In genomic region chr2:121339057-121339456, GRCm38 (mm10) we compare ENCODE assay signal across 15 mouse cellular contexts. TPM values are rescaled to one million over a fixed set of nuclear protein-coding genes. Genes with fewer than 3 reads are reported as not detected.
A peak's percentile ranks its signal among the peaks of the same experiment; 100 is the strongest.
DNase-seq lines count a peak whose midpoint lies in the region; ATAC-seq and TF ChIP-seq lines count a peak whose summit lies in the region.
"Had no signal": no experiment of that assay in that cellular context is flagged by ENCODE, and none has a peak within 500 bp of the region (broad histone marks: within the 10 kb centered on the region; RNA-seq: fewer than 3 reads in every experiment).

No protein-coding gene starts in this region.

- no peaks in the 10 kb centered on the region for H3K36me3 ChIP-seq in heart, adult 2 months (ENCODE audit: control insufficient read depth, insufficient read depth, low read length)
- H3K36me3 ChIP-seq in lung, postnatal 0 days (ENCODE audit: insufficient read depth, low read length): no peaks in the 10 kb centered on the region
- H3K36me3 ChIP-seq: limb, embryonic 10.5 days had no signal

- TF ChIP-seq POLR2A in heart, adult 2 months (IDR thresholded peaks at IDR 0.05; ENCODE audit: insufficient read depth, low read depth, low read length): no peak

- no peaks in the 10 kb centered on the region for H3K27me3 ChIP-seq in heart, adult 2 months (ENCODE audit: control insufficient read depth, insufficient read depth, low read length)
- no peaks in the 10 kb centered on the region for H3K27me3 ChIP-seq in lung, postnatal 0 days (replicated peaks; ENCODE audit: insufficient read depth, low read length)
- H3K27me3 ChIP-seq: forebrain, embryonic 15.5 days had no signal

- TF ChIP-seq EP300 in heart, adult 2 months (IDR thresholded peaks at IDR 0.05; ENCODE audit: insufficient read depth, low read depth, low read length): no peak
- TF ChIP-seq EP300 in lung, postnatal 0 days (IDR thresholded peaks at IDR 0.05): no peak

- no peak overlapping the region for H3K4me3 ChIP-seq in heart, adult 2 months
- no peak overlapping the region for H3K4me3 ChIP-seq in lung, postnatal 0 days (ENCODE audit: low read depth, low read length)
- H3K4me3 ChIP-seq: forebrain, embryonic 15.5 days; limb, embryonic 10.5 days had no signal

- H3K4me2 ChIP-seq in lung, postnatal 0 days (replicated peaks; ENCODE audit: low read depth, low read length): no peak overlapping the region
- H3K4me2 ChIP-seq: forebrain, embryonic 15.5 days had no signal

- no peaks in the 10 kb centered on the region for H3K4me1 ChIP-seq in heart, adult 2 months (ENCODE audit: control insufficient read depth, insufficient read depth, low read length)
- no peaks in the 10 kb centered on the region for H3K4me1 ChIP-seq in lung, postnatal 0 days (ENCODE audit: insufficient read depth, low read depth, low read length)
- H3K4me1 ChIP-seq: forebrain, embryonic 15.5 days; limb, embryonic 10.5 days had no signal

- no peaks in the 10 kb centered on the region for H3K79me2 ChIP-seq in heart, adult 2 months (replicated peaks; ENCODE audit: control insufficient read depth, insufficient read depth, low read length)

- H3K27ac ChIP-seq in heart, adult 2 months: no peak overlapping the region
- H3K27ac ChIP-seq in lung, postnatal 0 days (ENCODE audit: low read length): no peak overlapping the region
- H3K27ac ChIP-seq: forebrain, embryonic 15.5 days; limb, embryonic 10.5 days had no signal

- H3K9me3 ChIP-seq in lung, postnatal 0 days (ENCODE audit: low read length): no peaks in the 10 kb centered on the region
- H3K9me3 ChIP-seq: forebrain, embryonic 15.5 days; limb, embryonic 10.5 days had no signal

- H3K9ac ChIP-seq in heart, adult 2 months (ENCODE audit: low read depth, low read length): no peak overlapping the region
- H3K9ac ChIP-seq in lung, postnatal 0 days (replicated peaks; ENCODE audit: low read depth): no peak overlapping the region
- H3K9ac ChIP-seq: forebrain, embryonic 15.5 days had no signal

- intact Hi-C loops in heart, adult 2 months (cut with DNase I): no loop called here
- intact Hi-C loops in left cerebral cortex, postnatal 4 days (cut with DNase I): no loop called here

- DNase-seq in heart, adult 2 months: no peak
- DNase-seq in heart, adult 8-10 months (ENCODE audit: low spot score): no peak
- no peak for DNase-seq in lung, postnatal 0 days (ENCODE audit: low spot score)
- no peak for DNase-seq in lung, postnatal 25 days (ENCODE audit: low spot score)
- DNase-seq in B cell, adult 2 months: peak; percentile 13 to 29
- peak; percentile 29 for DNase-seq in c-Kit-positive CD71-positive TER-119-positive erythroid progenitor cells, embryonic 14.5 days (ENCODE audit: low spot score)
- no peak for DNase-seq in gastrocnemius, postnatal 25 days
- DNase-seq in left cerebral cortex, postnatal 4 days: no peak
- DNase-seq: cerebellum, postnatal 10 days; gastrocnemius, postnatal 36 days; heart, postnatal 10 days; lung, postnatal 10 days had no signal

- TF ChIP-seq CTCF in heart, adult 2 months (IDR thresholded peaks at IDR 0.05): peak; percentile 52
- TF ChIP-seq CTCF in lung, postnatal 0 days (IDR thresholded peaks at IDR 0.05): peak; percentile 46

- ATAC-seq in lung, postnatal 0 days: no peak
- ATAC-seq: forebrain, embryonic 15.5 days; intestine, embryonic 16.5 days had no signal

RNA-seq across cellular contexts. Expression of gene Ppip5k1, which starts 16.1 kb away (rescaled TPM):
- total RNA-seq in heart, adult 2 months (2021): 10 to 100 TPM; 85.1 to 93.6 TPM
- polyA plus RNA-seq in heart, adult 2 months (2012; rRNA removed): 44.3 and 65.0 TPM in 2 replicates
- 100 to 1,000 TPM in 3 of 4 experiments, 10 to 100 TPM in 1; 88.4 to 110 (median 104) TPM for total RNA-seq in heart, adult 8-10 months (2022)
- polyA plus RNA-seq in lung, postnatal 0 days (2015; fragmentation: Nextera tagmentation; extraction: Ambion mirVana): 9.7 and 11.1 TPM in 2 replicates
- total RNA-seq in gastrocnemius, postnatal 25 days (2021): 10 to 100 TPM; 65.1 to 69.9 TPM
- 10 to 100 TPM; 24.7 to 30.8 TPM for total RNA-seq in left cerebral cortex, postnatal 4 days (2021)

RNA-seq across cellular contexts. Expression of gene Ckmt1, which starts 18.5 kb away (rescaled TPM):
- total RNA-seq in heart, adult 2 months (2021): 1 to 10 TPM; 1.0 to 2.1 TPM
- 4.7 and 5.3 TPM in 2 replicates for polyA plus RNA-seq in heart, adult 2 months (2012; rRNA removed)
- 1 to 10 TPM; 1.3 to 2.9 (median 2.2) TPM for total RNA-seq in heart, adult 8-10 months (2022)
- polyA plus RNA-seq in lung, postnatal 0 days (2015; fragmentation: Nextera tagmentation; extraction: Ambion mirVana): 35.1 and 37.3 TPM in 2 replicates
- not detected for total RNA-seq in gastrocnemius, postnatal 25 days (2021)
- 100 to 1,000 TPM; 119 to 134 TPM for total RNA-seq in left cerebral cortex, postnatal 4 days (2021)
- total RNA-seq: gastrocnemius, postnatal 36 days had no signal

RNA-seq across cellular contexts. Expression of gene Strc, which starts 47.9 kb away (rescaled TPM):
- not detected for total RNA-seq in heart, adult 2 months (2021)
- polyA plus RNA-seq in heart, adult 2 months (2012; rRNA removed): 0.09 and 0.10 TPM in 2 replicates
- total RNA-seq in heart, adult 8-10 months (2022): under 1 TPM in 1 of 4 experiments, not detected in 3; 0.09 TPM
- polyA plus RNA-seq in lung, postnatal 0 days (2015; fragmentation: Nextera tagmentation; extraction: Ambion mirVana): not detected in 2 replicates
- total RNA-seq in gastrocnemius, postnatal 25 days (2021): under 1 TPM in 1 of 2 experiments, not detected in 1; 0.08 TPM
- total RNA-seq in left cerebral cortex, postnatal 4 days (2021): not detected
- total RNA-seq: heart, postnatal 10 days had no signal
- polyA plus RNA-seq: forebrain, embryonic 15.5 days; limb, embryonic 10.5 days had no signal

RNA-seq across cellular contexts. Expression of gene Map1a, which starts 49.7 kb away (rescaled TPM):
- total RNA-seq in heart, adult 2 months (2021): 1 to 10 TPM; 4.4 to 5.8 TPM
- polyA plus RNA-seq in heart, adult 2 months (2012; rRNA removed): 3.1 and 4.3 TPM in 2 replicates
- 1 to 10 TPM; 4.7 to 6.0 (median 5.2) TPM for total RNA-seq in heart, adult 8-10 months (2022)
- 1.3 and 1.9 TPM in 2 replicates for polyA plus RNA-seq in lung, postnatal 0 days (2015; fragmentation: Nextera tagmentation; extraction: Ambion mirVana)
- 1 to 10 TPM; 7.0 to 7.8 TPM for total RNA-seq in gastrocnemius, postnatal 25 days (2021)
- 100 to 1,000 TPM; 161 to 189 TPM for total RNA-seq in left cerebral cortex, postnatal 4 days (2021)

Comparison
In these comparisons a context has a peak if more than half of its experiments do, and no peak if none do; other contexts are left out.
1. DNase-seq: peak in B cell, adult 2 months (2 of 2) and c-Kit-positive CD71-positive TER-119-positive erythroid progenitor cells, embryonic 14.5 days (single experiment); none in heart, adult 2 months (0 of 2), heart, adult 8-10 months (single experiment), lung, postnatal 0 days (single experiment), lung, postnatal 25 days (single experiment), gastrocnemius, postnatal 25 days (single experiment) and left cerebral cortex, postnatal 4 days (single experiment).
2. RNA of gene Ckmt1, which starts 18.5 kb away (total RNA-seq): 119 to 134 TPM in left cerebral cortex, postnatal 4 days; 1.3 to 2.9 TPM in heart, adult 8-10 months, 1.0 to 2.1 TPM in heart, adult 2 months and not detected in gastrocnemius, postnatal 25 days; every median in the first group is over 10 times any median in the second.